Mouse (Mus musculus): ENCODE measurements around the gene Ttc21a. TPM values are rescaled to one million over a fixed set of nuclear protein-coding genes. Genes with fewer than 3 reads are reported as not detected.

Ttc21a gene
- total and polyA plus RNA-seq, 3 experiments: 0.21 to 0.47 TPM; not detected in 1

DNA sequence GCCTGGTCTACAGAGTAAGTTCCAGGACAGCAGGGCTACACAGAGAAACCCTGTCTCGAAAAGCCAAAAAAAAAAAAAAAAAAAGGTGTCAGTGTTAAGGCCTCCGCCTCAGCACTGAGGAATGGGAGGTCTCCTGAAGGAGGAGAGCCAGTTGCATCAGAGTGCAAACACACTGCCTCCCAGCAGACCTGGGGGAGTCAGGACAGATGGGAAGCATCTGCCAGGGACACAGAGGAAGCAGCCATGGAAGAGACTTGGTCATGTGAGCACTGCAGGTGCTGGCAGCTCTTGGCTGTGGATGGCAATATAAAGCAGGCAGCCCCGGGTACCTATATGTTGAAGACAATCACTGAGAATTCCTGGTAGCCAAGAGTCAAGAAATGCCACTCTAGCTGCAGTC is 27.5 kb upstream of the Ttc21a start:
- Histone ChIP-seq H3K36me3 (replicated peaks in 1 of 2; ENCODE audit: control insufficient read depth in 1 of 2, insufficient read depth in 1 of 2, low read length in 1 of 2) (peaks cover 88 to 98% of the 10 kb centered on the region in 2 experiments), H3K4me1 (ENCODE audit: control insufficient read depth in 1 of 2, insufficient read depth in 2 of 2) (no peaks in the 10 kb centered on the region), H3K9me3 (replicated peaks; ENCODE audit: low read length) (no peaks in the 10 kb centered on the region), H3K27me3 (replicated peaks) (no peaks in the 10 kb centered on the region), H3K9ac (ENCODE audit: insufficient read depth, low read depth) (no peak overlapping the region), H3K4me3 (replicated peaks in 1 of 3; ENCODE audit: low read depth in 2 of 3, low read length in 2 of 3, poor library complexity in 1 of 3) (no peak overlapping the region), H3K4me2 (ENCODE audit: insufficient read depth, low read depth, poor library complexity, severe bottlenecking) (no peak overlapping the region), H3K79me2 (replicated peaks; ENCODE audit: control insufficient read depth, extremely low read depth, insufficient read depth, poor library complexity, severe bottlenecking) (no peaks in the 10 kb centered on the region), H3K27ac (ENCODE audit: insufficient read depth, low read depth) (no peak overlapping the region)
- DNase-seq (ENCODE audit: extremely low read depth): no peak
- TF ChIP-seq GABPA (IDR thresholded peaks at IDR 0.05; ENCODE audit: insufficient replicate concordance, low read depth, low read length): no peak
- TF ChIP-seq E2F4 (IDR thresholded peaks at IDR 0.05; ENCODE audit: insufficient replicate concordance, low read depth, low read length): no peak
- TF ChIP-seq POLR2A (IDR thresholded peaks at IDR 0.05; ENCODE audit: low read depth, low read length): no peak
- no peak for TF ChIP-seq ZMIZ1 (IDR thresholded peaks at IDR 0.05; ENCODE audit: low read depth, low read length)
- TF ChIP-seq POLR2AphosphoS2 (IDR thresholded peaks at IDR 0.05; ENCODE audit: low read depth, low read length): no peak
- TF ChIP-seq ETS1 (conservative IDR thresholded peaks at IDR 0.05; ENCODE audit: low read depth, low read length): no peak
- no peak for TF ChIP-seq KAT2A (IDR thresholded peaks at IDR 0.05; ENCODE audit: insufficient replicate concordance, low read length)
- TF ChIP-seq JUN (IDR thresholded peaks at IDR 0.05; ENCODE audit: insufficient read depth, low read depth, low read length): no peak
- no peak for TF ChIP-seq SMC3 (IDR thresholded peaks at IDR 0.05; ENCODE audit: low read depth, low read length)
- no peak for TF ChIP-seq CHD2 (IDR thresholded peaks at IDR 0.05; ENCODE audit: low read length)
- no peak for TF ChIP-seq USF2 (conservative IDR thresholded peaks at IDR 0.05; ENCODE audit: low read depth, low read length)
- no peak for TF ChIP-seq MXI1 (IDR thresholded peaks at IDR 0.05; ENCODE audit: low read depth, low read length)
- dilution Hi-C loops (cut with MboI; ENCODE audit: extremely low pct_ligation_motif_present, extremely low pct_unique_long_range_greater_than_20kb, low sequenced_read_pairs) (no loop called here), in situ Hi-C loops (cut with MboI; ENCODE audit: low pct_ligation_motif_present, low pct_unique_long_range_greater_than_20kb, low sequenced_read_pairs) (no loop called here)

DNA sequence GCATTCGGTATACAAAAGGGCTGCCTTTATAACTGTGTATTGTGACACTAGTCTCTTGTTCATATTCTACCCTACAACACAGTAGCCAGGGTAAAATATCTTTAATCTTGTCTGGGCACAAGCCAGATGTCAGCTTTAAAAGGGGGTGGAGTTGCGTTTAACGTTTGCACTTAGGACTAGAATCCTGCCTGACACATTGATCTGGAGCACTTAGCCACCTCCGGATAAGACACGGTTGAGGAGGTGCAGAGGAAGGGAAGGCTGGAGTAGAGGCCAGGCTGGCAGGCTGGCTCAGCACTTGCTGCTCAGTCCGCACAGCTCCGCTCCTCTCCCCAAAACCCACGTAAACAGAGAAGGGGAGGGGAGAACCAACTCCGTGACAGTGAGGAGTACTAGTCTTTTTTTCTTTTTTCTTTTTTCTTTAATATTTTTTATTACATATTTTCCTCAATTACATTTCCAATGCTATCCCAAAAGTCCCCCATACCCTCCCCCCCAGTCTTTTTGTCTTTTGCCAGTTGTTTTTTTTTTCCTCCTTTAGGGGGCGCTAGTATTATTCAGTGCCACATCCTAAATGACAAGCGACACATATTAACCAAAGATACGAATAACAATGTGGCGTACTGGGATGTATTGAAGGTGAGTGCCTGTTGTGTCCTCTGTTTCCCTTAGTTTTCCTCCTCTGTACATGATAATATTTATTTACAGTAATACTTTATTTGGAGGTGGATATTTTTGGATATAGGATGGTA is 24.1 kb upstream of the Ttc21a start:
- dilution Hi-C loops (cut with MboI; ENCODE audit: extremely low pct_ligation_motif_present, extremely low pct_unique_long_range_greater_than_20kb, low sequenced_read_pairs): no loop called here
- peaks cover 81 to 96% of the 10 kb centered on the region in 2 experiments for H3K36me3 ChIP-seq (replicated peaks in 1 of 2; ENCODE audit: control insufficient read depth in 1 of 2, insufficient read depth in 1 of 2, low read length in 1 of 2)
- H3K27me3 ChIP-seq (replicated peaks): no peaks in the 10 kb centered on the region
- in situ Hi-C loops (cut with MboI; ENCODE audit: low pct_ligation_motif_present, low pct_unique_long_range_greater_than_20kb, low sequenced_read_pairs): no loop called here
- H3K4me2 ChIP-seq (ENCODE audit: insufficient read depth, low read depth, poor library complexity, severe bottlenecking): no peak overlapping the region
- H3K4me1 ChIP-seq (ENCODE audit: control insufficient read depth in 1 of 2, insufficient read depth in 2 of 2): no peaks in the 10 kb centered on the region
- TF ChIP-seq TBP (conservative IDR thresholded peaks at IDR 0.05; ENCODE audit: low read depth, low read length): no peak
- TF ChIP-seq JUND (conservative IDR thresholded peaks at IDR 0.05; ENCODE audit: low read depth, low read length): no peak
- TF ChIP-seq EP300 (IDR thresholded peaks at IDR 0.05; ENCODE audit: low read length): no peak
- TF ChIP-seq RAD21 (IDR thresholded peaks at IDR 0.05; ENCODE audit: low read depth, low read length): peak; percentile 43
- peak; percentile 24; the same call in 1 of the 2 replicates for TF ChIP-seq SMC3 (IDR thresholded peaks at IDR 0.05; ENCODE audit: low read depth, low read length)
- peak in 1 of 2 experiments; percentile 61; a peak in 2 of 4 replicates for TF ChIP-seq CTCF (conservative IDR thresholded peaks at IDR 0.05 in 1 of 2, IDR thresholded peaks at IDR 0.05 in 1 of 2; ENCODE audit: low read depth in 2 of 2, low read length in 2 of 2)
- no peak for TF ChIP-seq ETS1 (conservative IDR thresholded peaks at IDR 0.05; ENCODE audit: low read depth, low read length)
- no peak for TF ChIP-seq BHLHE40 (IDR thresholded peaks at IDR 0.05; ENCODE audit: low read depth, low read length)
- no peak for TF ChIP-seq NRF1 (IDR thresholded peaks at IDR 0.05; ENCODE audit: low read depth, low read length)
- no peaks in the 10 kb centered on the region for H3K9me3 ChIP-seq (replicated peaks; ENCODE audit: low read length)
- H3K79me2 ChIP-seq (replicated peaks; ENCODE audit: control insufficient read depth, extremely low read depth, insufficient read depth, poor library complexity, severe bottlenecking): no peaks in the 10 kb centered on the region
- no peak overlapping the region for H3K4me3 ChIP-seq (replicated peaks in 1 of 3; ENCODE audit: low read depth in 2 of 3, low read length in 2 of 3, poor library complexity in 1 of 3)
- DNase-seq (ENCODE audit: extremely low read depth): no peak
- no peak overlapping the region for H3K27ac ChIP-seq (ENCODE audit: insufficient read depth, low read depth)
- no peak overlapping the region for H3K9ac ChIP-seq (ENCODE audit: insufficient read depth, low read depth)
